Mouse (Mus musculus): ENCODE measurements at regions not wholly inside any gene's neighbourhood (a gene's known extent, or its start where the extent isn't known, plus 50 kb on each side); places are given as distances from the start of the nearest gene placed in this dataset.
A peak's percentile ranks its signal among the peaks of the same experiment; 100 is the strongest.

GRCm38 (mm10) chr3:49520088-49520487 lies 237.0 kb downstream of the Pcdh18 start:
- no peak for DNase-seq (ENCODE audit: low read depth)

- no peak for DNase-seq (ENCODE audit: low read depth)
These were observed 252.5 kb downstream of the Pcdh18 start for GRCm38 (mm10) chr3:49504581-49504980.

- DNase-seq (ENCODE audit: low read depth), result no peak
These were observed 254.8 kb downstream of the Pcdh18 start for GRCm38 (mm10) chr3:49502351-49502750.

GRCm38 (mm10) chr3:49485105-49485504 lies 272.0 kb downstream of the Pcdh18 start:
- peak; percentile 64 for DNase-seq (ENCODE audit: low read depth)
